Mouse (Mus musculus) CH12.LX (cell line): ENCODE measurements around the gene Gm44511. TPM values are rescaled to one million over a fixed set of nuclear protein-coding genes. Genes with fewer than 3 reads are reported as not detected.
A peak's percentile ranks its signal among the peaks of the same experiment; 100 is the strongest.
"Not testable (repeated sequence)": the region's sequence is repeated elsewhere in the genome, so short reads cannot be mapped to it uniquely, and the experiment has no call there.

Source experiments
- DNase-seq: peaks from one replicate; pipeline ENCODE4 v3.0.0-alpha.2; 2013; ENCODE audit errors: extremely low read depth
- H3K27ac ChIP-seq: 2 replicates; pipeline ENCODE4 v1.5.1; 2012; ENCODE audit warnings: low read depth, mild to moderate bottlenecking, control low read depth, moderate library complexity; ENCODE audit not compliant: insufficient read depth
- H3K27me3 ChIP-seq: replicated peaks from 2 replicates; pipeline ENCODE3; 2012; ENCODE audit warnings: inconsistent platforms
- H3K36me3 ChIP-seq, 2 experiments: replicated peaks in 1 of 2; 2 replicates each; pipeline versions ENCODE3 to v1.6.1; 2012; ENCODE audit warnings: inconsistent platforms in 1 of 2, low read length in 1 of 2, mild to moderate bottlenecking in 1 of 2, mixed read lengths in 1 of 2, moderate library complexity in 1 of 2; ENCODE audit not compliant: control insufficient read depth in 1 of 2, insufficient read depth in 1 of 2
- H3K4me1 ChIP-seq, 2 experiments: 2 replicates each; pipeline ENCODE4 v1.6.1; 2012; ENCODE audit warnings: inconsistent platforms in 1 of 2, moderate library complexity in 1 of 2; ENCODE audit not compliant: insufficient read depth in 2 of 2, control insufficient read depth in 1 of 2
- H3K4me2 ChIP-seq: 2 replicates; pipeline ENCODE4 v1.6.1; 2012; ENCODE audit warnings: low read depth, mild to moderate bottlenecking, control low read depth; ENCODE audit not compliant: poor library complexity, insufficient read depth, severe bottlenecking
- H3K4me3 ChIP-seq, 3 experiments: fragments of 150-350 bp in 1 of 3; sonication (generic) in 1 of 3; replicated peaks in 1 of 3; 2 replicates each; pipeline versions ENCODE3 to v1.5.1; 2011 to 2012; ENCODE audit warnings: low read depth in 2 of 3, low read length in 2 of 3, mild to moderate bottlenecking in 2 of 3, moderate library complexity in 2 of 3, control low read depth in 1 of 3, improper control_type of control experiment in 1 of 3, inconsistent platforms in 1 of 3, mixed read lengths in 1 of 3; ENCODE audit not compliant: poor library complexity in 1 of 3
- H3K79me2 ChIP-seq: replicated peaks from 2 replicates; pipeline ENCODE4 v1.6.1; 2012; ENCODE audit warnings: mild to moderate bottlenecking, moderate library complexity; ENCODE audit not compliant: control insufficient read depth, poor library complexity, insufficient read depth, severe bottlenecking; ENCODE audit errors: extremely low read depth
- H3K9ac ChIP-seq: 2 replicates; pipeline ENCODE4 v1.6.1; 2012; ENCODE audit warnings: low read depth, mild to moderate bottlenecking, control low read depth, moderate library complexity; ENCODE audit not compliant: insufficient read depth
- H3K9me3 ChIP-seq: replicated peaks from 2 replicates; pipeline ENCODE3; 2012; ENCODE audit warnings: low read length, inconsistent platforms, mixed read lengths
- BHLHE40 ChIP-seq: IDR thresholded peaks from 2 replicates; pipeline ENCODE4 v1.6.1; 2011; ENCODE audit warnings: mild to moderate bottlenecking, low read depth, low read length, improper control_type of control experiment
- CHD1 ChIP-seq: IDR thresholded peaks from 2 replicates; pipeline ENCODE4 v1.6.1; 2012; ENCODE audit warnings: low read depth, low read length, improper control_type of control experiment, inconsistent platforms
- MAFK ChIP-seq: IDR thresholded peaks from 2 replicates; pipeline ENCODE4 v1.6.1; 2011; ENCODE audit warnings: low read length, improper control_type of control experiment; ENCODE audit not compliant: insufficient replicate concordance
- MAZ ChIP-seq: IDR thresholded peaks from 2 replicates; pipeline ENCODE4 v1.6.1; 2012; ENCODE audit warnings: low read depth, mild to moderate bottlenecking, inconsistent platforms, low read length, improper control_type of control experiment, moderate library complexity
- MEF2A ChIP-seq: IDR thresholded peaks from 2 replicates; pipeline ENCODE4 v1.6.1; 2014; ENCODE audit warnings: low read depth, mild to moderate bottlenecking, inconsistent platforms, low read length, improper control_type of control experiment, borderline replicate concordance
- MYC ChIP-seq: IDR thresholded peaks from 2 replicates; pipeline ENCODE4 v1.6.1; 2011; ENCODE audit warnings: low read depth, mild to moderate bottlenecking, improper control_type of control experiment, low read length
- NELFE ChIP-seq: IDR thresholded peaks from 2 replicates; pipeline ENCODE4 v1.6.1; 2011; ENCODE audit warnings: low read depth, low read length, improper control_type of control experiment
- NRF1 ChIP-seq: IDR thresholded peaks from 2 replicates; pipeline ENCODE4 v1.6.1; 2014; ENCODE audit warnings: low read depth, mild to moderate bottlenecking, inconsistent platforms, low read length, improper control_type of control experiment, moderate library complexity
- RCOR1 ChIP-seq: conservative IDR thresholded peaks from 2 replicates; pipeline ENCODE4 v1.6.1; 2012; ENCODE audit warnings: low read depth, mild to moderate bottlenecking, inconsistent platforms, low read length, improper control_type of control experiment
- USF2 ChIP-seq: conservative IDR thresholded peaks from 2 replicates; pipeline ENCODE4 v1.6.1; 2011; ENCODE audit warnings: low read depth, low read length, improper control_type of control experiment
- ZC3H11A ChIP-seq: IDR thresholded peaks from 2 replicates; pipeline ENCODE4 v1.6.1; 2012; ENCODE audit warnings: low read depth, mild to moderate bottlenecking, inconsistent platforms, low read length, improper control_type of control experiment
- dilution Hi-C: fragments of 300-500 bp; cut with MboI; formaldehyde crosslinking; loops from 2 replicates; pipeline ENCODE4 v1.14.3; 2020; ENCODE audit warnings: low sequenced_read_pairs; ENCODE audit not compliant: extremely low pct_unique_long_range_greater_than_20kb, extremely low pct_ligation_motif_present
- in situ Hi-C: fragments of 300-500 bp; cut with MboI; formaldehyde crosslinking; loops from 3 replicates; pipeline ENCODE4 v1.14.3; 2019; ENCODE audit warnings: low sequenced_read_pairs, low pct_ligation_motif_present, low pct_unique_long_range_greater_than_20kb, mixed read lengths
- polyA plus RNA-seq: library from polyadenylated mRNA; unstranded; fragments of >175 nt; gene quantifications from 2 replicates; pipeline ENCODE4 v1.2.1, GENCODE M21; 2012; ENCODE audit warnings: low read depth; ENCODE audit not compliant: insufficient read length
- total RNA-seq, 2 experiments: library from RNA; depleted of rRNA; stranded (reverse); fragments of 300-350 nt in 1 of 2; fragments of >200 nt in 1 of 2; gene quantifications; 2 replicates each; pipeline ENCODE4 v1.2.3; 2012 to 2014

Gene Gm44511
- total and polyA plus RNA-seq, 3 experiments: not detected

DNA sequence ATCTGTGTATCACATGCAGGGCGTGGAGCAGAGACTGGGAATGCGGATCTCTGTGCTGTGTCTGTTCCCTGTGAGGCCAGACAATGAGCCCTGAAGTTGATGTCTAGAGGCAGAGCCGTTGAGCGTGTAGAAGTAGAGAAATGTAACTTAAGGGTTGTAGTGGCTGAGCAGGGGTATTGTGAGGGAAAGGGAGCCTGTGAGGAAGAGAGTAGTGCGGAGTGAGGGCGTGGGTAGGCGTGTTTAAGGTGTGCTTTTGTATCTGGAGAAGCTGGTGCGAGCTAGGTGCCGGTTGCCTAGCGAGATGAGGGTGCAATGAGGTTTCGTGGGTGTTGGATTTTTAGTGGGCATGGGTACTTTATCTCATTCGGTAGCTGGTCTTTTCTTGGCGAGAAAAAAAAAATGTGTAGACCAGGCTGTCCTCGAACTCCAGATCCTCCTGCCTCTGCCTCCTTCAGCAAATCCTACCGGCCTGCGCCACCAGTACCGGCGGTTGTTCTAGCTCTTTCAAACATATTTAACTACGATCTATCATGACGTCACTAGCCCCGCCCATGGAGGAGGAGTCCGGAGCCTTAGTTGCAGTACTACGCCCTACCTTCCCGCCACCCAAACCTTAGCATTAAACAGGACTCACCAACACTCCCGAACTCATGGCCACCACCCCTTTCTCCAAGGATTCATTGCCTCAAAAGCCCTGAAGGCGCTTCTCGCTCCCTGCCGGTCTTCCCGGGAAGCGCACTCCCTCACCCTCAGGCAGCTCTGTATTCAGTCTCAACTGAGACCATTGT, 62.2 kb downstream of the Gm44511 start (continued):
- TF ChIP-seq RCOR1 (0 out of 2 replicates have a peak, but pooled peaks have one; percentile 39), MYC (0 out of 2 replicates have a peak, but pooled peaks have one; percentile 13), USF2 (no peak), NELFE (peak; percentile 40; the same call in 1 of the 2 replicates), ZC3H11A (no peak), MAFK (peak; percentile 95), MEF2A (peak; percentile 24), CHD1 (no peak), NRF1 (peak; percentile 69)

DNA sequence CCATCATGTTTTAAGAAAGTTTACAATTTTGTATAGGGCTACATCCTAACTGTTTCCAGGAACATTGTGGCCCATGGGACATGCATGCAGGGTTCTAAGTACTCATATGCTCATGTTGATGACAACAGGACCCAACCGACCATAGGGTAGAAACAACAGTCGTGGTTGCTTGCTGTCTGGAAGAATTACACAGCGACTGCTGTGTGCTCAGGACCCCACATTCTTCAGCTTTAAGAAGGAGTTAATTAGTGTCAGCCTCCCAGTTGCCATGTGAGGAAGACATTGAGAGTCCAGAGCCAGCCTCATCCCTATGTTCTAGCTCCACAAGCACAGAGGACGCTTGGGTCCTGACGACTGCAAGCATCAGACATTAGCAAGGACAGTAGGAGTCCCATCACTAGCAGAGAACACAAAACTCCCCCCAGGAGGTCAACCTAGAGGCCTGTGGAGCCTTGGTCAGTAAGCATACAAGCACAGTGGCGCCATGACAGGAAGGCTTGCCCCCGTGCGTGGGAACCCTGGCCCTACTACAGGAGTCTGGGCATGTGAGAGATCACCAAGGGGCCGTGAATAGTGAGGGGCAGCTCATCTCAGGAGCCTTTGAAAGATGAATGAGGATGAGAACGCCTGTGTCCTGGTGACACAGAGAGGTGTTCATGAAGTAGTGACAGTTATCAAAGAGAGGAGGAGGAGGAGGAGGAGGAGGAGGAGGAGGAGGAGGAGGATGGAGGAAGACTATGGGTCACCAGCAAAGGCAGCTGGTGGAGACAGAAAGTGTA, 63.0 kb downstream of the Gm44511 start:
- H3K9me3 ChIP-seq, H3K27me3 ChIP-seq, DNase-seq, H3K36me3 ChIP-seq, H3K4me3 ChIP-seq, H3K27ac ChIP-seq, H3K79me2 ChIP-seq, dilution Hi-C loops: not testable (repeated sequence)
- peak overlapping the region; percentile 5; the same call in 1 of the 2 replicates for H3K9ac ChIP-seq
- H3K4me1 ChIP-seq: peaks cover 10 to 42% of the 10 kb centered on the region in 2 experiments; a peak in 3 of 4 replicates
- H3K4me2 ChIP-seq: peak overlapping the region; percentile 44; the same call in 1 of the 2 replicates
- in situ Hi-C loops: loop anchor here (5.0 kb wide), 2 partner anchors 34 to 79 kb away; no protein-coding TSS in a partner anchor

DNA sequence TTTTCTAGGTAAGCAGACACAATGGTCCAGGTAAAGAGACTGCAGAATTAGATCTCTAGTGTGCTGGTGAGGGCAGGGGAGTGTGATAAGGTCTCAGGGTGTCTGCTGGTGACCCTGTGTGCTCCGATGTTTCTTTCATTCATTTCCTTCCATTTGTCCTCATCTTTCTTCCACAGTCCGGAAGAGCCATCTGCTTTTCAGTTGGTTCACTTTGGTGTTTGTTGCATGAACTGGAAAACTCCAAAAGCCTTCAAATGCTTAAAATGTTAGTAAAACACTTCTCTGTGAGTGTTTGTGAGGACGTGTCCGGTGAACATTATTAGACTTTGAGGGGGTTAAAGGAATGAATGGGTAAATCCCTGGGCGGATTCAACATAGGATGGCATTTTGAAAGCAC, 65.0 kb downstream of the Gm44511 start:
- Histone ChIP-seq H3K4me2 (peak overlapping the region; percentile 51), H3K9me3 (no peaks in the 10 kb centered on the region), H3K27ac (no peak overlapping the region), H3K79me2 (no peaks in the 10 kb centered on the region), H3K4me3 (peak overlapping the region; percentile 25 to 79 (median 40)), H3K27me3 (no peaks in the 10 kb centered on the region), H3K36me3 (no peaks in the 10 kb centered on the region), H3K4me1 (peaks cover 6 to 30% of the 10 kb centered on the region in 2 experiments; a peak in 3 of 4 replicates), H3K9ac (peak overlapping the region; percentile 28)
- dilution Hi-C loops: no loop called here
- DNase-seq: no peak
- TF ChIP-seq BHLHE40 (0 out of 2 replicates have a peak, but pooled peaks have one; percentile 2), MAZ (no peak)
- in situ Hi-C loops: loop anchor here (5.0 kb wide), 2 partner anchors 36 to 81 kb away; no protein-coding TSS in a partner anchor
